Mouse (Mus musculus): ENCODE results near the gene Gm45234.
A peak's percentile ranks its signal among the peaks of the same experiment; 100 is the strongest.

Gene Gm45234

GRCm38 (mm10) chr6:124739231-124739796, 16.5 kb downstream of the Gm45234 start:
- DNase-seq (ENCODE audit: low spot score) = peak; percentile 48

DNA sequence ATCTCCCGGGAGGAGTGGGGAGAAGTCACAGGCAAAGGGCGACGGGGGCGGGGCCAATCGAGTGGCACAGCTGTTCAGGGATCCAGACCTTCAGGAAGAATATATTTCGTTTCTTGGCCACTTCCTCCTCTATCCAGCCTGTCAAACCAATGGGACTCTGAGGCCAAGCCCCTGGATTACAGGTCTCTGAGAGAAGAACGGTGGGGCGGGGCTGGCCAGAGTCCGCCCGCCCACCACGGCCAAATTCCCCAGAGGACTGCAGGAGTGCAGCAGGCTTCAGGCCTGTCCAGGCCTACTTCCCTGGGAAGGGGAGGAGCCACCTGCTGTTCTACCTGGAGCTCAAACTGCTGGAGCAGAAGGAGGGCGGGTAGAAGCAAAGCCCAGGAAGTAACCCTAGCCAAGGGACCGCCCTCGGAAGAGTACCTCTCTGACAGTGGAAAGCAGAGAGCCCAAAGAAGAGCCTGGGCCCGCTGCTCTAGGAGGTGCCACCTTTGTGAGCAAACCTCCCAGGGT, 17.3 kb downstream of the Gm45234 start, which contains the start of gene Ptpn6:
Gene Ptpn6, minus strand, starts transcription at position 204 of the 513 bp plus-strand sequence.
- DNase-seq (ENCODE audit: low spot score) = peak; percentile 70

DNA sequence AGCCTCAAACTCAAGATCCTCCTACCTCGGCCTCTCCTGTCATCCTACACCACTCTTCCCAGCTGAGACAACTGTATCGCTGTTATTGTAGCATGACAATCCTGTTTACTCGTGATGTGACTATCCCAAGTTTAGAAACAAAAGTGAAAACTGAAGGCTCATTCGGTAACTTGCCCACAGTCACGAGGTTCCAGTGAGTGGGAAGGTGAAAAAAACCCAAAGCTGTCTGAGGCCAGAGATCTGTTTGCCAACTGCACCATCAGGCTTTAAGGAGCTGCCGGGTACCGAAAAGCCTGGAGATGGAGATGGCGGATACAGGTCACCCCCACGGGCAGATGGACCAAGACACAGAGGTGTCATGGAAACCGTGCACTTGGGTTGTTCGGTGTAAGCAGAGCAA, 18.8 kb downstream of the Gm45234 start:
- DNase-seq (ENCODE audit: low spot score) = no peak

DNA sequence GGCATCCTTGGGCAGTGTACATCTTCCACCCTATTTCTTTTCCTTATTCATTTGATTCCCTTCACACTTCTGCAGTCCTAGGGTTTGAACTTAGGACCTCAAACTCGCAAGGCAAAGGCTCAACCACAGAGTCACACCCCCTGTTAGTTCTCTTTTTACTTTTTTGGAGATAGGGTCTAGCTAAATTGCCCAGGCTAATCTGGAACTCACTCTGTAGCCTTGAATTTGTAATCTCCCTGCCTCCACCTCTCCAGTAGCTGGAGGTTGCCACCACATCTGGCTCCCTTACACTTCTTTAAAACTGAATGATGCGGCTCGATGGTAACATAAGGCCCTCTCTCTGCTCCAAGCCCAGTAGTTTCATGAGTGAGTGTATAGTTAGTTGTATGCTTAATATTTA, 21.4 kb downstream of the Gm45234 start:
- no peak for DNase-seq (ENCODE audit: low spot score)

DNA sequence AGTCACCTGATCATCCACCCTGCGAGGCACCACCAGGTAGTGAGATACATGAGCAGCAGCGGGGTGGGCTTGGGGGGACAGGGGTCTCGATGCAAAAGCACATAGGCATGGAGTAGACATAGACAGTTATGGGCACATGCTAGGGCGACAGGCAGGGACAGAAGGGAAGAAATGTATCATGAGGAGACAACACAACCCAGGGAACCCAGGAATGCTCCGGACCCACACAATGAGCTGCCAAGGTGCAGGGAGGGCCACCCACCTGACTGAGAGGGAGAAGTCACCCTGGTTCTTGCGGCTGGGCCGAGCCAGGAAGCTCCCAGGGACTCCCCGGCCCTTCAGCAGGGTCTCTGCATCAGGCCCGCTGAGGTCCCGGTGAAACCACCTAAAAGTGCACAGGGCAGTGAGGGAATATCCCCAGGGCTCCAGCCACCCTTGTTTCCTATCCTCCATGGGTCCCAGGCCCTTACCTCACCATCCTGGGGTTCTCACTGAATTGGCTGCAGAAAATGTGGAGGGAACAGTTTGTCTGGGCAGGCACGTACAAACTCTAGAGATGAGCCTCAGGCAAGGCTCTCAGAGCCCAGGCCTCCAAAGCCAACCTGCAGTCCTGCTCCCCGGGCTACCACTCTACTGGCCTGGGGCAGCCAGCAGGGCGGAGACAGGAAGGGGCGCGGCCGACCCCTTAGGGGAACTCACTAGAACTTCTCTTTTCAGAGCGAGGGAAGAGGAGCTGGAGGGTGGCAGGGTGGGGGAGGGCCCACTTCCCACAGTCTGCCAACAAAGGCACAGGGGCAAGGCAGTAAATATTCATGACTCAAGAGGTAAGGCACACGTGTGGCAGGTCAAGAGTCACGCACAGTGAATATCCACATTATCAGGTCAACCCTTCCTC, 23.1 kb downstream of the Gm45234 start:
- DNase-seq (ENCODE audit: low spot score) = no peak

GRCm38 (mm10) chr6:124731038-124731437, 24.8 kb downstream of the Gm45234 start:
- DNase-seq (ENCODE audit: low spot score) = no peak

DNA sequence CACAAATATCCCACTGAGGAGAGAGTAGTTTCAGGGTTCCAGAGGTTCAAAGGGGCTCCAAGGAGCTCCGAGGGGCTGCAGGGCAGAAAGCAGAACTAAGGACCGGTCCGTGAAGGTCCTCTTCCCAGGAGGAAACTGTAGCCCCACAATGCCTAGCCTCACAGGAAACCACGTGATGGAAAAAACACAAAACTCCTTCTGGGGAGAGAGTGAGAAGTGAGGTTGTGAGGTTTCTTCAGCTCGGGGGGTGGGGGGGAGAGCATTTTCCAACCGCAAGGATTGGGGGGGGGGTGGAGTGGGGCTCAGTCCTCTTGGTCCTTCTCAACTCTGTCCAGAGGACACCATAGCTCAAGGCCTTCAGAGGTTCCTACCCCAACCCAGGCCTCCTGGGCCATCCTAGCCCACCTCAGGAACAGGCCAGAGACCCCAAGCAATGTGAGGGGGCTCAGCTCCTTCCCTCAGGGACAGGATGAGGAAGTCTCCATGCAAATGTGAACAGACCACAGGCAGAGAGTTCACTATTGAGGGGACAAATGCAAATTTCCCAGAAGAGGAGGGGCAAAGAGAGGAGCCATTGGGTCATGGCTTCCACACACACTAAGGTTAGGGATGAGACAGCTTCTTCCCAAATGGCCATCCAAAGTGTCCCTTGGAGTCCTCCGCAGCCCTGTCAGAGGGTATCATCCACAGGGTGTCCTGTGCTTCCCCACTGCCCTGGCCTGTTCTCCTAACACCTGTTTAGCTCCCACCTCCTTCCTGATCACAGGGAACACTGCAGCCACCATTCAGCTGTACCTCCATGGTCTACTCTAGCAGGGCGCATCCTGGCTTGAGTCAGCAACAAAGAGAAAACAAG, 25.7 kb downstream of the Gm45234 start:
- no peak for DNase-seq (ENCODE audit: low spot score)

DNA sequence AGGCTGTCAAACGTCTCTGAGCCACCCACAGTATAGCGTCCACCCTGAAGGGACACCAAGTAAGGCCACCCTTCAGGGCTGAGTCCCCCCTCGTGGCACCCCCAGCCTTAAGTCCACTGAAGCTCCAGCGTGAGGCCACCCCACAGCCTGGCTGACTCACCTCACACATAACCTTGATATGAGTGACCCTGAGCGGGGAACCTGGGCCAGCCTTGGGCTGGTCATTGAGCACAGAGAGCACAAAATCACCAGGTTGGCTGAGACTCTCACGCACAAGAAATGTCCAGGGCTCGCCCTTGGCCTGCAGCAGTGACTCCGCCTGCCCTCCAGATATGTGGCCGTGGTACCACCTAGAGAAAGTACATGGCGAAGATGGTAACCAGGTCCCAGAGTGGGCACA, 27.2 kb downstream of the Gm45234 start:
- no peak for DNase-seq (ENCODE audit: low spot score)

DNA sequence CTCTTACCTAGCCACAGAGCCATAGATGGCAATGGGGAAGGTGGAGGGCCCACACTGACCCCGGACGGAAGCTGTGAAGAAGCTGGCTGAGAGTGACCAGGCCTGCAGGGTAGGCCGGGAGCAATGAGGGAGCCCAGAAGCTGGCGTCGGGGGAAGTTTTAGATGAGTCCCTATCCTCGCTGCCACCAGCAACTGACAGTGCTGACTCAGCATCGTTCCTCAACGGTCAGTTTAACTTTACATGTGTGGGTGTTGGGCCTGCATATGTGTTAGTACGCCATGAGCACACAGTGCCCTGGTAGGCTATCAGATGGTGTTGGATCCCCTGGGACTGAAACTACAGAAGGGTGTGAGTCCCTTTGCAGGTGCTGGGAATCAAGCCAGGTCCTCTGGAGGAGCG, 31.3 kb downstream of the Gm45234 start:
- no peak for DNase-seq (ENCODE audit: low spot score)

GRCm38 (mm10) chr6:124723541-124723940, 32.3 kb downstream of the Gm45234 start:
- no peak for DNase-seq (ENCODE audit: low spot score)

- DNase-seq (ENCODE audit: low spot score) = no peak
Measured at GRCm38 (mm10) chr6:124722876-124723473, 32.8 kb downstream of the Gm45234 start.

GRCm38 (mm10) chr6:124720904-124721303, 34.9 kb downstream of the Gm45234 start:
- no peak for DNase-seq (ENCODE audit: low spot score)

DNA sequence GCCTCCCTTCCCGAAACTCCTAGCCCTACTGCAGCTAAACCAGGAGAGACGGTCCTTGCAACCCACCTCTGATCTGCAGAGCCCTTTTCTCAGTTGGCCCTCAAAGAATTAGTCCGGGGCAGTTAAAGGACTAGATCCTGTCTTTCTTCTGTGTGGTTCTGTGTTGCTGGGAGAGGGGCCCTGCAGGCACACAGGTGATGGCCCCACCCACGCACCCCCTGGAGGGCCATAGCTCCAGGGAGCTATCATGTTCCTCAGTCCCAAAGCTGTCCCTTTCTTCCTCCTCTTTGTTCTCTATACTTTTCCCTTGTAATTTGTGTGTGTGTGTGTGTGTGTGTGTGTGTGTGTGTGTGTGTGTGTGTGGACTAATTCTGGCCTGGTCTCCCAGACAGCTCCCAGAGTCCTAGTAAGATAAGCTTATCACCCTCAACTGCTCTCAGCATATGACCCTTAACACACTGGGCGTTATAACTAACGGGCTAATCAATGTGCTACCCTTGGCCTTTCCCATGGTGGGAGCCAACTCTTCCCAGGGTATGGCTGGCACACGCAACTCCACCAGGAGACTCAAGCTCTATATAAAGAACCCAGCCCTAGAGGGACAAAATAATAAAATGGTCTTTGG, 36.4 kb downstream of the Gm45234 start:
- no peak for DNase-seq (ENCODE audit: low spot score)

DNA sequence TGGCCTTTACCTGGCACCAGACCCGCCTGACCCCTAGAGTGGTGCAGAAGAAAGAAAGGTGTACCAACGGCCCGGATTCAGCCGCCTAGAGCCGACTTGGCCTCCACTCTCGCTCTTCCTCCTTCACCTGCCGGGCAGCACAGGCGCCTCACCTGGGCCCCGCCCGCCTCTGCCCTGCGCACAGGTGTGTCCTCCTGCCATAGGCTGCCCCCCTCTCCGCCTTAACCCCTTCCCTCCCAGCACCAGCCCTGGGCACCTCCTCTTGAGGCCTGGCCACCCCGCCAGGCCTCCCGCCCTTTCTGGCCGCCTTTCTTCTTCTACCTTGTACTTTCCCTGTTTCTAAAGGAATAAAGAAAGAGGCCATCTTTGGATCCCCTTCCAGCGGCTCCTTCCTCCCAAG, 37.1 kb downstream of the Gm45234 start:
- DNase-seq (ENCODE audit: low spot score) = no peak

- peak; percentile 70 for DNase-seq (ENCODE audit: low spot score)
Measured at GRCm38 (mm10) chr6:124717968-124718367, 37.9 kb downstream of the Gm45234 start.

DNA sequence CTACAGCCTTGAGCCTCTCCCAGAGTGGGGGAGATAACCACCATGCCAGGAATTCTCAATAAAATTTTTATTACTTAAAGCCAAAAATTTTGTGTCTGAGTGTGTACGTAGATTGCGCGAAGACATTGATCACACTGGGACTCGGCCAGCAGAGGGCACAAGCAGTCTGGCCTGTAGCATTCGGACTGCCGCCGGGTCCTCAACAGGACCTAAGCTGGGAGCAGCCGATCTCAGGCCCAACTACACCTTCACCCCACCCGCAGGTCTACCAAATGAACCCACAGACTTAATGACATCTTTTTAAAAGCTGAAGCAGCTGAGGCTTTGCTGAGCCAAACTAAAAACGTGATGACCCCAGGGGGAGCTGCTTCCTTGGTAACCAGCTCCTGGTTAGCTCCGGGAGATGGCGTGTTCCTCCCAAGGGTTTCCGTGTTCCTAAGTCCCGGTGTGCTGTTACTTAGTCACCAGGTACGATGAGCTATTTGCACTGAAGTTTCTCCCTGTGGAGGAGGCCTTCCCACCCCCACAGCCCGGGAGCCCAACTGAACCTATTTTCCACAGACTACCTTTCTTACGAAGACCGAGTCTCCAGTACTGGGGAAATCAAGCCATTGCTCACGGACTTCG, 38.8 kb downstream of the Gm45234 start:
- DNase-seq (ENCODE audit: low spot score) = peak; percentile 68

DNA sequence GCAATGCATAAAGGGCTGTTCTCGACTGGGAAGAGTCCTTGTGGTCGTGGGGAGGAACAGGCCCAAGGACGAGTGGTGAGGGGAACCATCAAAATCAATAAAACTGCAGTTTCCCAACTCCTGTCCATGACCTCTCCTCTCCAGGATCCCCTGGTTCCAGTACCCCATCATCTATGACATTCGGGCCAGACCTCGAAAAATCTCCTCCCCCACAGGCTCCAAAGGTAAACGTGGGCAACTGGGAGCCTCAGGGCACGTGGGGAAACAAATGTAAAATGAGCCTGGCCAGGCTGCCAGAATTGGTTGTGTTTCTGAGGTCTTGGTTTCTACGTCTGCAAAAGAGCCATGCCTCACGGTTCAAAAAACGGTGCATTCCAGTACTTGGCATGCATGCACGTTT, 42.9 kb downstream of the Gm45234 start:
- DNase-seq (ENCODE audit: low spot score) = no peak

GRCm38 (mm10) chr6:124711824-124712782, 43.7 kb downstream of the Gm45234 start, which contains the start of the genes Emg1 and Phb2:
TSS of gene Emg1 (minus strand) at chr6:124712178.
TSS of gene Phb2 (plus strand) at chr6:124712336.
- peak; percentile 98 for DNase-seq (ENCODE audit: low spot score)

DNA sequence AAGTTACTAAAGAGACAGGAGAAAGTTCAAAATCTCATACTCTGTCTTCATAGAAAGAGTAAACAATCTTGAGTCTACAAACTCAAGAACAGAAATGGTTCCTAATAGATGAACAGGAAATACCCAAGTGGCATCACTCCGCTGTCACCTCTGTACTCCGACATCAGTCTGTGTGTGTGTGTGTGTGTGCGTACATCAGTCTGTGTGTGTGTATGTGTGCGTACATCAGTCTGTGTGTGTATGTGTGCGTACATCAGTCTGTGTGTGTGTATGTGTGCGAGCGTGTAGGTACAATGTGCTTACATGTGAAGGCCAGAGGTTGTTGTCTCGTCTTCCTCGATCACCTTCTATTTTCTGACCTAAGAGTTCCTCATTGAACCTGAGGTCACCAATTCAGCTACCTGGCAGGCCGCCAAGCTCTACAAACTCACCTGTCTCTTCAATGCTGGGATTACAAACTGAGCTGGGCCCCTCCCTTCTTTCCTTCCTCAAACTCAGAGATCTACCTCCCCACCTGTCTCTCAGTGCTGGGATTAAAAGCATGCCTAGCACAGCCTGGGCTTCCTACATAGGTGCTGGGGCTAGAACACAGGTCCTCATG, 47.4 kb downstream of the Gm45234 start:
- DNase-seq (ENCODE audit: low spot score) = no peak

Data from testis, postnatal 10 days (tissue).